Mouse (Mus musculus): ENCODE measurements at regions not wholly inside any gene's neighbourhood (a gene's known extent, or its start where the extent isn't known, plus 50 kb on each side); places are given as distances from the start of the nearest gene placed in this dataset.

DNA sequence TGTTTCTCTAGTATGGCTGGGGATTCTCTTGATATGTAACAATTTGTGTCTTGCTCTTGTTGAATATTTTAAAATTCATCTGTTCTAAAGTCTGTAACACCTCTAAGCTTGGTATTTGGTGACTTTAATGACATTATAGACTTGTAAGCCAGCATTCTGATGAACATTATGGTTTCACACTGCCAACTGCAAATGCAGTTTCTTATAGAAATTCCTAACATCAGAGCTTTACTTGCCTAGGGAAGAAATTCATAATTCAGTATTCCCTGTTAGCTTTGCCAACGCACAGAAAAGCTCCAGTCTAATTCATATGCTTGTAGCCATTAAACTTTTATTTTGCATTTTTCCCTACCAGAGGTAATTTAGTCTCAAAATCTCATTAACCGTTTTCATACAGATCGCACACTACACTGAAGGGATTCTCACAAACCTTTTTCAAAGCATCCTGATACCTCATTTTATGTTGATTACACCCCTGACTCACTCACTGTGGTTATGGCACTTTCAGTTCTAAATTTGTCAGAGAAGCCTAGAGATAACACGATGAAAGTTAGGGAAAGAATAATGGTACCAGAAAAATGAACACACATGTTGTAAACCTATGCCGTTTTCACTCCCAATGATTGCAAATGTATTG lies 131.3 kb downstream of the Tmem168 start:
- TF ChIP-seq CTCF (IDR thresholded peaks at IDR 0.05; ENCODE audit: borderline replicate concordance, insufficient read depth, low read length) (no peak), POLR2A (IDR thresholded peaks at IDR 0.05; ENCODE audit: low read depth, low read length) (no peak)
